Mouse (Mus musculus) A20 (cell line): ENCODE results near the gene Atn1.
"Not testable (repeated sequence)": the region's sequence is repeated elsewhere in the genome, so short reads cannot be mapped to it uniquely, and the experiment has no call there.

ENCODE experiments used
- DNase-seq: peaks from one replicate; pipeline ENCODE4 v3.0.0-alpha.2; 2011; ENCODE audit warnings: low read depth, low spot score

Atn1 gene

GRCm38 (mm10) chr6:124755831-124756595 is at the start of gene Atn1, which contains the start of gene Gm45234:
Gene Atn1 (minus strand): TSS chr6:124756524.
Gene Gm45234 (minus strand): TSS chr6:124756021.
- DNase-seq = peak; percentile 64

DNA sequence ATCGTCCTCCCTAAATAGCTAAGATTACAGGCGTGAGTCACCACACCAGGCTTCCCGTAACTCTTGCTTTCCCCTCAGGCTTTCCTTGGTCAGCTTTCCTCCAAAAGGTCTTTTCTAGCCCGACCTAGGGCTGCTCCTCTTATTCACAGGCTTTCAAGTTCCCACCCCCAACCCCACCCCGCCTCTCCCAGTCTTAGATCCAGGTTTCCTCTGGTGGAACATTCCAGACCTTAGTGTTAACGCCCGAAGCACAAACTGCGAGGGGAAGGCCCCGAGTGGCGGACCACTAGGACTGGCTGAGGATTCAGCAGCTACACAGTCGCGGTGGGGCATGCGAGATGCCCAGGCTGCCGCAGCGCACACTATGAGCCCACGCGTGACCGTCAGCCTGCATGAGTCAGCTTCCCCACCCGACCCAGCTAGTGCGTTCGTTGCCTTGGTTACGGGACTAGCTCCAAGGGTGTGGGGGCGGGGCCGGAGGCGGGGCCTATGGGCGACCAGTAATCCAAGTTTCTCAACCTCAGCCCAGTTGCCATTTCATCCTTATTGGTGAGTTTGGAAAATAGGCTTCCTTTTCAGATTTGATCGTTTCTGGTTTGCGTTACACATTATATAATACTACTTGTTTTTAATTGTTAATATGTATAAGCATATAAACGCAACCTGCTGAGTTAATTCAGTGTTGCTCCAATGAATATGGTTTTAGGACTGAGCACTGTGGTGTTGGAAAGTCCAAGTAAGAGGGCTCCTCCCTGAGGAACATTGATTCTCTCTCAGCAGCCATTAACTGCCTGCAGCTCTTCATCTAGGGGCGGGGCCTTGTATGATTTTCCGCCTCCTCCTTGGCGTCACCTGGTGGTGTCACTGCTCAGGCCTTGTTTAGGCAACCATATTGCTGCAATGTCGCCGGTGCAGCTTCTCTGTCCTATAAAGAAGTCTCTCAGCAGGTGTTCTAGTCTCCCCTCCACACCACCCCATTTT is 49.3 kb upstream of the Atn1 start:
- DNase-seq = peak; percentile 89

GRCm38 (mm10) chr6:124804341-124804740 is 48.0 kb upstream of the Atn1 start:
- no peak for DNase-seq

DNA sequence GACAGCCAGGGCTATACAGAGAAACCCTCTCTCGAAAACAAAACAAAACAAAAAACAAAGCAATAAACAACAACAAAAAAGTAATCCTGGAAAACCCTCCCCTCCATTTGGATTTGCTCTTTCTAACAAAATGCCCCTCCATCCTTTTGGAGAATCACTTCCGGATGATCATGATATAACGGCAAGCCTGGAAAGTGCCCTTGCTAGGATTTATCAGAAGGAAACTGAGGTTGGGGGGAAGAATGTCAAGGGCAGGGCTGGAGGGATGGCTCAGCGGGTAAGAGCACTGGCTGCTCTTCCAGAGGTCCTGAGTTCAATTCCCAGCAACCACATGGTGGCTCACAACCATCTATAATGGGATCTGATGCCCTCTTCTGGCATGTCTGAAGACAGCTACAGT is 47.4 kb upstream of the Atn1 start:
- DNase-seq = not testable (repeated sequence)

GRCm38 (mm10) chr6:124803061-124803460 is 46.7 kb upstream of the Atn1 start:
- no peak for DNase-seq

DNA sequence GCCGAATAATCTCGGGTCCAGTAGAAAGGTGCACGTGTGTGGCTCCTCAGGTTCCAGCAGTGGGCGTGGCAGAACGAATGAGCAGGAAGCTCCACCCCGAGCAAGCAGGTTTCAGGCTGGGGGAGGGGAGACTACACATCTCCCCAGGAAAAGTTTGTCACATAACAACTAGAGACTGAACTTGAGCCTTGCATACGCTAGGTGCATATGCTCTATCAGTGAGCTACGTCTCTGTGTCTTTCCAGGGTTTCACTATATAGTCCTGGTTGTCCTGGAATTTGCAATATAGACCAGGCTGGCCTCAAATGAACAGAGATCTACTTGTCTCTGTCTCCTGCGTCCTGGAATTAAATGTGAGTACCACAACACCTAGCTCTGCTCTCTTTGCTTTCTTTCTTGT is 46.1 kb upstream of the Atn1 start:
- not testable (repeated sequence) for DNase-seq

GRCm38 (mm10) chr6:124796200-124796599 is 39.9 kb upstream of the Atn1 start:
- no peak for DNase-seq

DNA sequence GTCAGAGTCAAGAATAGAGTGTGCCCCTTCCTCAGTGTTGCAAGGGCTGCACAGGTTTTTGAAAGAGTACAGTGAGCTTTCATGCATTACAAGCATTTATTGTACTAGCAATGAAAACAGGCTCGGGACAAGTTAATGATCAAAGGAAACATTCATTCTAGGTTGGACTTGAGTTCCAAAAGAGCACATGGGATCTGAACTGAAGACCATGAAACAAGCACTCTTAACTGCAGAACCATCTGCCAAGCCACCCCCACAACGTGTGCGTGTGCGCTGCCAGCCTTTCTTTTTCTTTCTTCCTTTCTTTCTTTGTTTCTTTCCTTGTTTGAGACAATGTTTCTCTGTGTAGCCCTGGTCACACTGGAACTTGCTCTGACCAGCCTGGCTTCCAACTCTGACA is 39.5 kb upstream of the Atn1 start:
- DNase-seq = no peak

DNA sequence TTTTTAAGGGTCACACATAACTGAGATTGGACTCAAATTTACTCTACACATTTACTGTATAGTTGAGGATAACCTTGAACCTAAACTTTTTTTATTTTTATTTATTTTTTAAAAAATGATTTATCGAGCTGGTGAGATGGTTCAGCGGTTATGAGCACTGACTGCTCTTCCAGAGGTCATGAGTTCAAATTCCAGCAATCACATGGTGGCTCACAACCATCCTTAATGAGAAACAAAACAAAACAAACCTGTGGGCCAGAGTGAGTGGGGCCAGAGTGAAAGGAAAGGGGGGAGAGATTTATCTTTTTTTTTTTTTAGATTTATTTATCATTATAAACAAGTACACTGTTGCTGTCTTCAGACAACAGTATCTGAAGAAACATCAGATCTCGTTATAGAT is 35.6 kb upstream of the Atn1 start:
- no peak for DNase-seq

DNA sequence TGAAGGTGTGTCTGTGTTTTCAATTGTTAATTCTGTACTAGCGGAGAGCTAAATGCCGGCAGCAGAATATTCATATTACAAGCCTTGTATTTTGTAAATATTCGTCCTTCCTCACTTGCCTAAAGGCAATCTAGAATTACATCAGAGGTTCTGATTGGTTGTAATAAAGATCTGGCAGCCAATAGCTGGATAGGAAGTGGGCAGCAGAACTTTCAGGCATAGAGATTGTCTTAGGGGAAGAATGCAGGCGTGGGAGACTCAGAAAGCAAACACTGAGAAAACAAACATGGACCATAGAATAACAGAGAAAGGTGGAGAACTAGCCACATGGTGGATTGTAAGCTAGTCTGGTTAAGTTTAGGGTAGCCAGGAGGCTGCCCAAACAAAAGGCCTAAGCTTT is 33.8 kb upstream of the Atn1 start:
- no peak for DNase-seq

DNA sequence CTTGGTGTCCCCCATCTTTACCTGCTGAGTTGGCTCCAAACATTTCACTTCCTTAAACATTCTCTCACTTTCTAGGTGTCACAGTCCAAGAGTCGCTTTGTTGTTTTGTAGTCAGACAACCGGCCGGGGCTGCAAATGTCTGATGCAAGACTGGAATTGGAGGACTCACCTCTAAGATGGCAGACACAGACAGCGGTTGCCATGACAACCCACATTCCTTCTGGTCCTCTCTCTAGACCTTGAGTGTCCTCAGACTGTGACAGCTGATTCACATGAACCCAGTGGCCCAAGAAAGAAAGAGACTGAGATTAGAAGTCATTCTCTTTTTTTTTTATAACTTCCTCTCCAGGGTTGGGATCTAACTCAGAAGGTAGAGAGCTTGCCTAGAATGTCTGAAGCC is 33.2 kb upstream of the Atn1 start:
- DNase-seq = no peak

DNA sequence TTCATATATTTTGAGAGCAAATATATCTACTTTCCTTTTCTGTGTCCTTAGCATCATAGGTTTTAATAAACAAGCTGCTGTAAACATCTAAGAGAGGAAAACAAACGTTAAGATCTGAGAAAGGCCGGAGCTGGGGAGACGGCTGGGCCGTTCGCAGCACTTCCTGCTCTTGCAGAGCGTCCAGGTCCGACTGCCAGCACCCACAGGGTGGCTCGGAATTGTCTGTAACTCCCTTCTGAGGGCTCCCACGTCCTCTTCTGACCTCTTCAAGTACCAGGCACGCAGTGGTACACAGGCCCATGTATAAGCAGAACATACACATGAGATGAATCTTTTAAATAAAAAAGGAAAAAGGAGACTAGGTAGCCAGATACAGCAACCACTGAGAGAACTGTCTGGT is 31.4 kb upstream of the Atn1 start:
- no peak for DNase-seq

GRCm38 (mm10) chr6:124786756-124787420 is 30.6 kb upstream of the Atn1 start:
- DNase-seq = no peak

DNA sequence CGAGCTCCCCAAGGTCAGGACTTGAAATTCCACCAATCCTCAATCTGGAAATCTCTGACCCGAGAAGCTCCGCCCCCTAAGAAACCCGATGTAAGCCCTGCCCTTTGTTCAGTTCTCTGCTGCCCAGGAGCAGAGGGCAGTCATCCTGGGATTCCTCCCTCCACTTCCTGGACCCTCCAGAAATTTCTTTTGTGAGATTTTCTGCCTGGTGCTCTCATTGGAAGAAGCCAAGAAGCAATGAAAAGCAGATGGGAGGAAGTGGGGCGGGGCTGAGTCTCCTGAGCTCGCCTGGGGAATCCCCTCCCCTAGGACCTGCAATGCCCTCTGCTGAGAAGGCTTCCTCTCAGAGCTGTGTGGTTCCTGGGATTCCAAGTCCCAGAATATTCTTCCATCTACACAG is 26.1 kb upstream of the Atn1 start:
- peak; percentile 76 for DNase-seq

DNA sequence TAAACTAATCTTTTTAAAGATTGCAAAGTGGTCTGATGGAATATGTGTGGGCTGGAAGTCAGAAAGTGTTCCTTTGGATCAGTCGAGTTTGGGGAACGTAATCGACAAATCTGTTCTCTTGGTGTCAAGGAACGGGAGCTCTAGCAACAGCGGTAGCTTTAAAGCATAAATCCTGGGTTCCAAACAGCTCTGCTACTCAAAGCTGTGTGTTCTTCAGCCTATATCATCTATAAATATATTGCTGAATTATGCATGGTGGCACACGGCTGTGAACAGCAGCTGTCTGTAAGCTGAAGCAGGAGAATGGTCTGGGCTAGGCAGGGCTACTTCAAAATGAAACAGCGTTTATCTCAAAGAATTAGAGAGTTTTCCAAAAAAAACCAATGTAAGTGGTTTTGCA is 24.6 kb upstream of the Atn1 start:
- DNase-seq = no peak

GRCm38 (mm10) chr6:124779984-124780416 is 23.7 kb upstream of the Atn1 start:
- no peak for DNase-seq

- no peak for DNase-seq
Observed at GRCm38 (mm10) chr6:124779222-124779983, 23.1 kb upstream of the Atn1 start, which contains the start of gene Lrrc23. Gene Lrrc23 (minus strand): TSS chr6:124779727.

DNA sequence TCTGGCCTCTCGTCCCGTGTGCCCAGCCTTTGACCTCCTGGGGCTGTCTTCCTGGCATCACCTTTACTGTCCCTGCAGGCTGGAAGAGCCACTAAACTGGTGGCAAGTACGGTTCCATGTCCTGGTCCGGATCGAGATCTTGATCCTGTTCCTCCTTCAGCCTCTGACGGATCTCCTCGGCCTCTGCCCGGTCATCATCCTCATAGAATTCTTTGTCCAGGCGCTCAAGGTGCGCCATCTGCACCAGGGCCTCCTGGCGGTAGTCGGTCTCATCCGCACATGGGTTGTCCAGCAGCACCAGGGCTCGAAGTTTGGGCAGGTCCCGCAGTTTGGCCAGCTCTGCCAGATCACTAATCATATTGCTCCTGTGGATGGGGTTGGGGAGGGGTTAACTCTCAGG is 14.2 kb upstream of the Atn1 start:
- DNase-seq = no peak

- peak; percentile 26 for DNase-seq
Observed at GRCm38 (mm10) chr6:124770013-124770412, 13.7 kb upstream of the Atn1 start.

GRCm38 (mm10) chr6:124769101-124769765 is 12.9 kb upstream of the Atn1 start, which contains the start of gene Eno2:
Gene Eno2 (minus strand): TSS chr6:124769673.
- DNase-seq = peak; percentile 91

DNA sequence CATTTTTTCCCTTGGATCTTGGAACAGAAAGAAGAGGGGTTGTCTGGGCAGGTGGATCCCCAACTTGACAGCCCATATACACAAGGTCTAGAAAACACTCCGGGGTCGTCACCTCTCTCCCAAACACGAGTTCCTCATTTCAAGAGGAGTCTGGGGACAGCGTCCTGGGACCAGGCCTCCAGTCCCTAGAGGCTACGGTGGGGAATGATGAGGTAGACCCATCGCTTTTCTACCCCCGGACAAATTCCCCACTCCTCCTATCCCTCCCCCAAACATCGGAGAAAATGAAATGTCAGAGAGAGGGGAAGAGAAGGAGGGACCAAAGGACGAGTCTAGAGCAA is 12.3 kb upstream of the Atn1 start:
- DNase-seq = no peak
